Mouse (Mus musculus): ENCODE measurements around the gene Ercc2. TPM values are rescaled to one million over a fixed set of nuclear protein-coding genes. Genes with fewer than 3 reads are reported as not detected.

Gene Ercc2
- total RNA-seq, 2 experiments from 2014 or later, result 32.2 to 36.4 TPM

DNA sequence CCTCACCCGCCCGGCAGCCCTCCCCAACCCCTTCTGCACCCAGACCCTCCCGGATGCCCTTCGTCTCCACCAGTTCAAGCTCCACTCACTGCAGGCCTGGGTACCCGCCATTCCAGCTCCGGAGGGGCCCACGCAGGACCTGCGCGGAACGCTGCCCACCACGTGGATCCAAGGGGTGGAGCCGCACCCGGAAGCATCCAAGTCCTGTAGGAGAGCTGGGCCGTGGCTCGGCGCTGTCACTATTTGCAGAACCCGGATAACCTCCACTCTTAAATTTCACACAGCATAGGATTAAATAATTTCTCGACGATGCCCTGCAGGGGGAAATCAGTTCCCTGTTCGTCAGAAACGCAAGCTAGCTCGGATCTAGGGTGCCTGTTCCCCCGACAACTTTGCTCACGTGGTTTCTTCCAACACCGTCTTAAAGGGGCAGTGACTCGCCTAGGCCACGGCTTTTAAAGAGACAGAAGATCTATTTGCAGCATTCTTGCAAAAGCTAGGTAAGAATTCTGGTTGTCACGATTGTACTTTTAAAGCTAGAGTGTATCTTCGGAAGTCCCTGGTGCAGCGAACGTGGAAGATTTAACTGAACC, 22.4 kb upstream of the Ercc2 start, which contains the start of the genes Cd3eap and Ppp1r13l:
TSS of gene Cd3eap (minus strand) at position 185 of the 593 bp plus-strand sequence.
TSS of gene Ppp1r13l (plus strand) at position 451 of the 593 bp plus-strand sequence.
- DNase-seq (ENCODE audit: low spot score in 2 of 2), result peak; percentile 87 to 90

DNA sequence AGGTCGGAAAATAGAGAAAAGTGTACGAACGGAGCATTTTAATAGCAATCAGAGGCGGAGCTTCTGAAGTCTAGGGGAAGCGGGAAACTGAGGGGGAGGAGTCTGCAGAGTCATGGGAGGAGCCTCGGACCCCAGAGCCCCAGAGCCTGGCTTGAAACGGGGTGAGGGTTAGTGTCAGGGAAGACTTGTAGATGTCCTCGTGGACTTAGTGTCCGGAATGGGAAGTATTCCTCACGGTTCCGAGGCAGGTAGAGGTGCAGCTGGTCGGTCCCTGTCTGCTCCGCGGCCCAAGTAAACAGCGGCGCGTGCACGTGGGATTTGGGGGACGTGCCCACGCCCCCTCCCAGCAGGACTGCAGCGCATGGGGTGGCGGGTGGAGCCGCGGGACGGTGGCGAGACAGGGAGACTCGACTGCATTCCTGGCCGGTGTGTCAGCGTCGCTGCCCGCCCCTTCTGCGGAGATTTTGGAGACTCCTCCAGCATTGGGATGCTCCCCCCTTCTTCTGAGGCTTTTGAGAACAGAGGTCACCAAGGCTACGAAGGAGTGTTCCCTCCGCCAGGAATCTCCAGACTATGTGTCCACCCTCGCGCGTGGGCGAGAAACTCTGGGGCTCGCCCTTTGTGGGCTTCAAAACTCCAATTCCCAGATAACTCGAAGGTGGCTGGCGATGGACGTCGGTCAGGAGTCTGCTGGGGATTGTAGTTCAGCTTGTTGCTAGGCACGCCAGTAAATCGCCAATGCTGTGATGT, 21.7 kb upstream of the Ercc2 start:
- peak; percentile 67 to 70 for DNase-seq (ENCODE audit: low spot score in 2 of 2)

DNA sequence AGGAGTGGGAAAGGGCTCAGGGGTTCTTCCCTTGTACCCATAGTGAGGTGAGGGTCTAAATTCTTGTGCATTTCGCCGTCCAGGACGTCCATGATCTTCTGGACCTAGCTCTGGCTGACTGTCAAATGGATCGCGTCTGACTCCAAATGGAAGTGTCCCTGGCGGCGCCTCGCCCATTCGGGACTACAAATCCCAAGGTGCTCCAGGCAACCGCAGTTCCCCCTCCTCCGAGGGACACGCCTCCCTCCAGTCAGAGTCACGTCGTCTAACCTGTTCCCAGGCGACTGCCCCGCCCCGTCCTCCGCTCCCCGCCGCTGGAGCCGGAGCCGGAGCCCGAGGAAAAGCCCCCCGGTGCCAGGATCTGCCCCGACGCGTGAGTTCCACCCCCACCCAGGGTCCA, 20.9 kb upstream of the Ercc2 start:
- DNase-seq (ENCODE audit: low spot score in 2 of 2), result peak; percentile 89 to 92

DNA sequence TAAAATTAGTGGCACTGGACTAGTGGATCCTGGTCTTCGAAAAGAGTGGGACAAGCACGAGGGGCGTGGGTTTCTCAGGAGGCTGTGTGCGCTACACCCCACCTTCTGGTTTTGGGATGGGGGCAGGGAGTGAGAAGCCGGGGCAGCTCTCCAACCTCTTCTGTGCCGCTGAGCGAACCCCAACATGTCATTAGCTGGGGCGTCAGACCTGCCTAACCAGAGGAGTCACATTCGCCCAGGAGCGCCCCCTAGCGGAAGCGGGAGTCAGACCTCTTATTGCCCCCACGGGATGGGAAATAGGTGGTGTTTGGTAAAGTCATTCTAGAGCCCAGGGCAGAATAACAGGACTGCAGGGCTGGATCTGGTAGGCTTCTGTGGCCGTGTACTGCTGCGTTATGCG, 20.1 kb upstream of the Ercc2 start:
- DNase-seq (ENCODE audit: low spot score in 2 of 2), result peak; percentile 72 to 81

DNA sequence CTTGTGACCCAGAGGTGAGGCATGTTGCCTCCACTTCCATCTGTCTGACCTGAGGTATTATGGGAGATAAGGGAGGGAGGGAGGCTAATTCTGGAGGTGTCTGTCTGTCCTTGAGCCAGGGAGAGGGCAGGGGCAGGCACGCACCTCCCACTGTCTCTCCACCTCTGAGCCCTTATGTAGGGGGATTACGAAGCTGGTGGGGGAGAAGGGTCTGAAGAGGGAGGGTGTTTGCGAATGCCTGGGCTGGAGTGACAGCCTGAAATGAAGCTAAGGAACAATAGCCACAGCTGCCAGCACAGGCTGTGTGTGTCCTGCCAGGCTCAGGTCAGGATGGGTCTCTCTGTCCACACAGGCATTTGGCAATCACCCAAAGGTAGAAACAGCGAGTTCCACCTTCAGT, 19.5 kb upstream of the Ercc2 start:
- DNase-seq (ENCODE audit: low spot score in 2 of 2), result no peak

DNA sequence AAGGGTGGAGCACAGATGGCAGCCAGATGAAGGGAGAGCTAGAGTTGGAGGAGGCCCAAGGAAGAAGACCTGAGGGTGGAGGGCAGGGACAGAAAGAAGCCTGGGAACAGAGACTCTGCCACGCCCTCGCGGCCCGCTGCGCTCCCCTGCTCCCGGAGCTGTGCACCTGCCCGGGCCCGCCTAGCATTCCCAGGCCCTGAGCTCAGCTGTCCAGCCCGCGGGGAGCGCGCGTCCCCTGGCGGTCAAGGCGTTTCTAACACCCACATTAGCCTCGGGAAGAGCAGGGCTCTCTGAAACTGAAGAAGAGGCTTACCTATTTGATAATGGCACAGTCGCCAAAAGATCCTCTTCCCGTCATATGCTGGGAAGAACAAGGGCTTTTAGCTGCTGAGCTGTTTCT, 17.9 kb upstream of the Ercc2 start:
- DNase-seq (ENCODE audit: low spot score in 2 of 2), result peak; percentile 67 to 72

DNA sequence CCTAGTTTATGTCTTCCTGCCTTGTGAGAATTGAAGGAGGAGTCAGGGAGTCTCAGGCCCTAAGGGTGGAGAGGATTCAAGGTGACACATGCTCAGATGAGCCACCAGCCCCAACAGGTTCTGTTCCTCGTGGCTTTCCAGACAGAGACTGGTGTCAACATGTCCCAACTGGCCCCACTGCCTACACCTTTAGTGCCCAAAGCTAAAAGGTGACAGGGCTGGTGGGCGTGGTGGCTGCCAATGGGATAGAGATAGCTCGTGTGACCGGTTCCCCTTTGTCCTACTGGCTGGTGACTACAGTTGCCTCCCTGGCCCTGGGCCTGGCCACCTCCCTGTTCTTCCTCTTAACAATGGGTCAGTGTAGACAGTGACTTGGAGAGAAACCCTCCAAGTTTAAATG, 16.4 kb upstream of the Ercc2 start:
- no peak for DNase-seq (ENCODE audit: low spot score in 2 of 2)

DNA sequence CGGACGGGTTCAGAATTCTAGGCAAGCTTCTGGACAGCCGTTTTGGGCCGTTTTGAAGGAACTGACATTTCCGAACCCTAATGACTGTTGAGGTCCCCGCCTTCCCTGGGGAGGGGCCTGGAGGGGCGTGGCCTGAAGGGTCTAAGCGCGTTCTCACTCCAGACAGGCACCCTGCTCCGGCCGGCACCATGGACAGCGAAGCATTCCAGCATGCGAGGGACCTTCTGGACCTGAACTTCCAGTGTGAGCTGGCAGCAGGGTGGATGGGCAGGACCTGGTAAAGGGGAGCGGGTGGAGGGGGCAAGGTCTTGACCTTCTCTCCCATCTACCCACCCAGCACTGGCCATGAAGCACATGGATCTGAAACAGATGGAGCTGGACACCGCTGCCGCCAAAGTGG, 13.4 kb upstream of the Ercc2 start:
- DNase-seq (ENCODE audit: low spot score in 2 of 2), result no peak

DNA sequence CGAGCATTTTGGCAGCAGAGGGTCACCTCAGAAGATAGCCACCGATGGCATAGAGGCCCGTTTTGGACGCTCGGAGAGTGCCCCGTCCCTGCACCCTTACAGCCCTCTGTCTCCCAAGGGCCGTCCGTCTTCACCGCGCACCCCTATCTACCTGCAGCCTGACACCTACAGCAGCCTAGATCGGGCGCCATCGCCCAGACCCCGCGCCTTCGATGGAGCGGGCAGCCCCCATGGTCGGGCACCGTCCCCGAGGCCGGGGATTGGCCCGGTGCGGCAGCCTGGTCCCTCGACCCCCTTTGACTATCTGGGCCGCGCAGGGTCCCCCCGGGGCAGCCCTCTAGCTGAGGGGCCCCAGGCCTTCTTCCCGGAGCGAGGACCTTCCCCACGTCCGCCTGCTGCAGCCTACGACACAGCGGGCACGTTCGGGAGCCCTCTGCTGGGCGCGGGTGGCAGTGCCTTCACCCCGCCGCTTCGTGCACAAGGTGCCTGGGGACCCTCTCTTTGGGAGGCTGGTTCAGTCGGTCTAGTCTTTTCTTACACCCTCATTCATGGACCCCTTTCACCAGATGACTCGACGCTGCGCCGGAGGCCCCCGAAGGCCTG, 11.9 kb upstream of the Ercc2 start:
- DNase-seq (ENCODE audit: low spot score in 2 of 2), result peak; percentile 76 to 80

DNA sequence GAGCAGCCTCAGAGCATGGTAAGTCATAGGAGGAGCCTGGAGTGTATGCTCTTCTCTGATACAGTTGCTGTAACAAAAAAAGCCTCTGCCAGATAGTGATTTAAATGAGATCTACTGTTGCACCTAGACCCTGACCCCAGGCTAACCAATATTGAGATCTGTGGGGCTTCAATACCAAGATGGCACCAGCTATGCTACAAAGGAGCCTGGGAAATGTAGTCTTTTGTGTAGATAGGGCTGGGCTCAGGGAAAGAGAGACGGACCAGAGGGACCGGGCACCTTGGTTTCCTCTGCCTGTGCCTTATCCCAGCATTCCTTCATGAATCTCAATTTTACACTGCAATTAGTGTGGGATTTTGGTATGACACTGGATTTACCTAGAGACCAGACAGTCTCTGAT, 8.4 kb upstream of the Ercc2 start:
- DNase-seq (ENCODE audit: low spot score in 2 of 2), result no peak

DNA sequence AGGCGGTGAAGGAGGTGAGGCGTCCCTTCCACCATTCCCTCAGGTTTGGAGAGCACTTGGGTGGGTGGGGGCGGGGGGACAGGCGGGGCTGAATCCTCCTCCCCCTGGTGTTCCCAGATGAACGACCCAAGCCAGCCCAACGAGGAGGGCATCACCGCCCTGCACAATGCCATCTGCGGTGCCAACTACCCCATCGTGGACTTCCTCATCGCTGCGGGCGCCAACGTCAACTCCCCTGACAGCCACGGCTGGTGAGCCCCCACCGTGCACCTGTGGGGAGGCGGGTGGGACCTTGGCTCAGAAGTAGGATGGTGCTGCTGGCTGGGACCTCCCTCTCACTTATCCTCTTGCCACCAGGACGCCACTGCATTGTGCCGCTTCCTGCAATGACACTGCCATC, 6.4 kb upstream of the Ercc2 start:
- no peak for DNase-seq (ENCODE audit: low spot score in 2 of 2)

DNA sequence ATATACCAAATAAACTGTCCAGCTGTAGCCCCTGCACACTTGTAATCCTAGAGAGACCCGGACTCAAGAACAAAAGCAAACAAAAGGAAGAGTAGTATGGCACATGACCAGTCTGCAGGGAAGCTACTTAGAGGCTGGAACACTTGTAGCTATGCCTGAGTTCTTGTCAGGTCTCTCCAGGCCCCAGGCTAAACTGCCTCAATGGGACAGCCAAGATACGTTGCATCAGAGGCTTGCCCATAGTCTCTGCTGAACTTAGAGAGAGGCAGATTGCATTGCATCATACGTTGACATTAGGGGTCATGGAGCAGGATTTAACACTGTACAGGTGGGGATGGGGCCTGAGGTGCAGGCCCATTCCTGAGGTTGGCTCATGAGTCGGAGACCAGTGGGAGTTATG, 5.8 kb upstream of the Ercc2 start:
- DNase-seq (ENCODE audit: low spot score in 2 of 2), result no peak

DNA sequence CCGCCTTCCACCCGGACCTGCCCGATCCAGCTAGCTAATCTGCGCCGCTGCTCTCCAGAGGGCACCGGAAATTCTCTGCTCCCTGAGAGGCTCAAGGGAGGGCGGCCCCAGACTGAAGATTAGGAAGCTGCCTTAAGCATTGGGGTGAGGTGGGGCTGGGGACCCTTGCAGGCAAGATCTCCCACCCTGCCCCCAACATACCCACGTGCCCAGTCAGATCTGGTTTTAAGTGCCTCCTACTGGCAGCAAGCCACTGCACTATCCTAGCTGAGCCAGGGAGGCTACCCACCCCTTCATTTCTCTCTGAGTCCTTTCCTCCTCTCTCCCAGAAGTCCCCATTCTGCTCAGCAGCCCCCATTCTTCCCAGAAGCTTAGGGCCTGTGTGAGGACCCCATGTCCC, 3.8 kb upstream of the Ercc2 start:
- no peak for DNase-seq (ENCODE audit: low spot score in 2 of 2)

DNA sequence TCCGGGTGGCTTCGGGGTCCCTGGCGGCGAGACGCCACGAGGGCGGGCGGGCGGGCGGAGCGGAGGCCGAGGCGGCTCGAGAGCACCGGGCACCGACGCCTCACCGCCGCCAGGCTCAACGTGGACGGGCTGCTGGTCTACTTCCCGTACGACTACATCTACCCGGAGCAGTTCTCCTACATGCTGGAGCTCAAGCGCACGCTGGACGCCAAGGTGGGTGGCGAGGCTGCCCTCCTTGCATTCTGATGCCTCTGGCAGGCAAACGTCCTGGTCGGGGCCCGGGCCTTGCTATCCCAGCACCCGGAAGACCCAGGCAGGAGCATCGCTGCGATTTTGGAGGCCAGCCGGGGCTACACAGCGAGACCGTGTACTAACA, 344 bp downstream of the Ercc2 start:
- DNase-seq (ENCODE audit: low spot score in 2 of 2), result no peak

DNA sequence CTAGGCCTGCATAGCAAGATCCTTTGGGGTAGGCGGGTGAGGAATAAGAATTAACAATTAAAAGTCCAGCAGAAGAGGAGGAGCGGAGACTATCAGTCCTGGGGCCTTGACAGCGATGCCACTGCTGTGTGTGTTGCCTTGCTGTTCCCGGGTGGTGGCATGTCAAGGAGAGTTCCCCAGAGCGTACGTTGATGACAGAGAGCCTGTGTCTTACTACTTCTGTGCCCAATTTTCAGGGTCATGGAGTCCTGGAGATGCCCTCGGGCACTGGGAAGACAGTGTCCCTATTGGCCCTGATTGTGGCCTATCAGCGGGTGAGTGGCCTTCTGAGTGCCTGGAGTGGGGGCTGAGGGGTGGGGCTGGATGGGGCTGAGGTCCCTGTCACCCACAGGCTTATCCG, 1.9 kb downstream of the Ercc2 start:
- DNase-seq (ENCODE audit: low spot score in 2 of 2), result no peak

DNA sequence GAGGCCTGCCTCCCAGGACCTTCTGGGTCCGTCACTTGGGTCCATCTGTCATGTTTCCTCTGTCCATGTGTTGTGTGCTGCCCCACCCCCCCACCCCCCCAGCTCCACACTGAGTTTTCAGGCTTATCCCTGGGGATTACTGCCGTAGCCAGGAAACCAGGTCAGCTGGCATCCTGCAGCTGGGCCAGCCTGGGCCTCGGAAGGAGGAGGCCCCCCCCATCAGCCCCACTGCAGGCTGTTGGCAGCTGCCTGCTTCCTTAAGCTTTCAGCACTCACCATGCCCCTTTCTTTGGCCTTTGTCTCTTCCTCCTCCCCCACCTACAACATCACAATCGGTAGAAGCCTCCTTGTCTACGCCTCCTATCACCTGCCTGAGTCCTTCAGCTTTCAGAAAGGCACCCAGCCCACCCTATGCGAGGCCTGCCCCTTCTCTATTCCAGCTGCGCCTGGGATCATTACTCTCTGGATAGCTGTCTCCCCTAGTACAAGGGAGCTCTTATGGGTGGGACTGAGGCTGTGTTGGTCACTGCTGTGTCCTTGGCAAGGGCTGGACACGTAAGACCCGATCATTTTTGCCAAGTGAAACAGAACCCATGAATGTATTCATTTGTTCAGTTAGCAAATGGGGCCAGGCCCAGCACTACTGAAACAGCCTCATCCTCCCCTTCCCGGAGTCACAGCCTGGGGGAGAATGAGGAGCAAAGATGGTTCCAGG, 7.0 kb downstream of the Ercc2 start:
- no peak for DNase-seq (ENCODE audit: low spot score in 2 of 2)

DNA sequence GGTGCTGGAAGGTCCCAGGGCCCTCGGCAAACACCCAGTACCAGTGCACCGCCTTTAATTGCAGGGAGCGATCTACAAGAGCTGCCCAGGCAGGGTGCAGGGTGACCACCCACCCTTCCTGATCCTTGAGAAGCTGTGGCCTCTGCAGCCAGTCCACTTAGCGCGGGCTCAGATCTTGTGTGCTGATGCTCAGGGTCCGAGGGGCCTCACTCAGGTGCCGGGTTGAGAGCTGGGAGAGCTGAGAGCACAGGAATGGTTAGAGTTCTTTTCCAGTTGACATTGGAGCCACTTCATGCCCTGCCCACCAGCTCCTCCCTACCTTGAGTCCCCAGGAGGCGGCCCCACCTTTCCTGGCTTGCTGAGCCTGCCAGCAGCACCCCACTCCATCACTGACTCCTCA, 12.7 kb downstream of the Ercc2 start:
- no peak for DNase-seq (ENCODE audit: low spot score in 2 of 2)

DNA sequence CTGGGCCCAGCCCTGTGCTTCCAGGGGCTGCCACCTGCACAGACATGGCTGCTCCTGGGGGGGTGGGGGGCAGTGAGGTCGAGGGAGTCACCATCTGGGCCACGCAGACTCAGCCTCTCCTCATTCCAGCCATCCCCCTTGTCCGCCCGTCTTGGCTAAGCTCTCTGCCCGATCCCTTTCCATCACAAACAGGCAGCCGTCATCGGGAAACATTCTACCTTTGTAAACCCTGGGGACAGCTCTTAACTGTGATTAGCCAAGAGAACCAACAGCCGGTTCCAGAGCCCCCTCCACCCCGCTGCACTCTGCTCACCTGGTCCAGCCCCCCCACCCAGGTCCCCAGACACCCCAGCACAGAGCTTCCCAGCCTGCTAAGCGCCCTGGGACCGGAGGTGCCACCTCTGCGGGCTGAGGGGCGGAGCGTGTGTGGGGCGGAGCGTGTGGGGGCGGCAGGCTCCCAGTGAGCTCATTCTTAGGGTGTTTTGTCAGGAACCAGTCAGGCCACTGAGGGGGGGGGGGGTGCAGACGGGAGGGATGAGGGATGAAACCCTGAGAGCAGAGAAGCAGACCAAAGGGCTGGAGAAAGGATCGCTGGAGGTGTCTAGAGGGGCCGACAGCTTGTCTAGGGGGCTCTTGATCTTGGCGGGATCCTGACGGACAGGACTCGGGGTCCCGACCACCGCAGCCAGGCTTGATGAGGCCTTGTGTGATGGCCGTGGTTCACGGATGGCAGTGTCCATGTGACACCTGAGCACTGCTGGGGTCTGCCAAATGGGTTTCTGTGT, 17.9 kb downstream of the Ercc2 start:
- DNase-seq (ENCODE audit: low spot score in 2 of 2), result no peak

DNA sequence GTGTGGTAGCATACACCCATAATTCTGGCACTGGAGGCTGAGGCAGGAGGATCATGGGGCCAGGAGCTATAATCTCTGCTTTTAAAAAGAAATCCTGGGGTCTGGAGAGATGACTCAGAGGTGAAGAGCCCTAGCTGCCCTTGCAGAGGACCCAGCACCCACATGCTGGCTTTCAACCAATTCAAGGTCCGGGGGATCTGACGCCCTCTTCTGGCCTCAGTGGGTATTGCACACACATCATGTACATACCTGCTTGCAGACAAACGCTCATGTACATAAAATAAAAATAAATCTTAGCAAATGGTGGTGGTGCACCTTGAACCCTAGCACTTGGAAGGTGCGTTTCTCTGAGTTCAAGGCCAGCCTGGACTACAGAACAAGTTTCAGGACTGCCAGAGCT, 19.1 kb downstream of the Ercc2 start:
- no peak for DNase-seq (ENCODE audit: low spot score in 2 of 2)

DNA sequence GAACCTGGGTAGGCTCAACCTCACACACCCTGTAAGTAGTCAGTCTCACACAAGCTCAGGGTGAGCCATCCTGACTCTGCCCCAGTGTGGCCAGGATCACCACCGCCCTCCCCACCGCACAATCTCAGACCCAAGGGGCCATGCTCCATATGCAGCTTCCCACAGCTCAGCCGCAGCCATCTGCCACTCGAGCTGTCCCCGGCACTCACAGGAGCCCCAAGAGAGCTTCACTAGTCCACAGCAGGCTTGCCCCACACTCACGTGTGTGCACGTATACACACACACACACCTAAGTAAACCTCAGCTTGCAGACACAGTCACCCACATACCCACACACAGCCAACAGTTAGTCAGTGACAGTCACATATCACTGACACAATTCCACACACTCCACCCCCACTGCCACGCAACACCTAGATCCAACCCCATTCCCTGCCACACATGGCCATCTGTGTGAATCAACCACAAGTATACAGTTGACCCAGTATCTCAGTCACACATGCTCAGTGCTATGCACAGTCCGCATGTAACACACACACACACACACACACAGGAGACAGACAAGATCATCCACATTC, 20.8 kb downstream of the Ercc2 start:
- DNase-seq (ENCODE audit: low spot score in 2 of 2), result no peak

Measured in left cerebral cortex, adult 18-20 months (tissue).